Mouse (Mus musculus) neural tube, embryonic 11.5 days (tissue): ENCODE results near the gene Tmem88b. TPM values are rescaled to one million over a fixed set of nuclear protein-coding genes. Genes with fewer than 3 reads are reported as not detected.

Experiments used
- ATAC-seq: fragments of 200-750 bp; cut with Nextera tagmentation; 2 replicates; pipeline ENCODE4 v1.8.0; 2017; ENCODE audit warnings: moderate number of reproducible peaks, mild to moderate bottlenecking, moderate TSS enrichment, moderate library complexity; ENCODE audit not compliant: insufficient read depth, low FRiP score, low TSS enrichment
- DNase-seq: peaks from one replicate; pipeline ENCODE4 v3.0.0-alpha.2; 2015; ENCODE audit warnings: low spot score
- H3K27ac ChIP-seq: fragments of 300-500 bp; sonication (generic); 2 replicates; pipeline ENCODE4 v1.5.1; 2014; ENCODE audit warnings: low read depth, mild to moderate bottlenecking, low read length
- H3K27me3 ChIP-seq: fragments of 300-500 bp; sonication (generic); 2 replicates; pipeline ENCODE4 v1.6.1; 2014; ENCODE audit warnings: mild to moderate bottlenecking, low read length, mixed read lengths; ENCODE audit not compliant: control insufficient read depth, insufficient read depth
- H3K36me3 ChIP-seq: fragments of 300-500 bp; sonication (generic); 2 replicates; pipeline ENCODE4 v1.6.1; 2014; ENCODE audit warnings: mild to moderate bottlenecking, low read length, moderate library complexity, mixed read lengths; ENCODE audit not compliant: control insufficient read depth, insufficient read depth
- H3K4me1 ChIP-seq: fragments of 300-500 bp; sonication (generic); 2 replicates; pipeline ENCODE4 v1.6.1; 2014; ENCODE audit warnings: low read length, mixed read lengths; ENCODE audit not compliant: control insufficient read depth, insufficient read depth
- H3K4me2 ChIP-seq: fragments of 300-500 bp; sonication (generic); 2 replicates; pipeline ENCODE4 v1.6.1; 2014; ENCODE audit warnings: low read depth, mild to moderate bottlenecking, moderate library complexity
- H3K4me3 ChIP-seq: fragments of 300-500 bp; sonication (generic); 2 replicates; pipeline ENCODE4 v1.5.1; 2014; ENCODE audit warnings: low read depth, low read length
- H3K9ac ChIP-seq: fragments of 300-500 bp; sonication (generic); 2 replicates; pipeline ENCODE4 v1.6.1; 2014; ENCODE audit warnings: mild to moderate bottlenecking, low read length
- H3K9me3 ChIP-seq: fragments of 300-500 bp; sonication (generic); 2 replicates; pipeline ENCODE4 v1.6.1; 2016; ENCODE audit warnings: low read length; ENCODE audit not compliant: control insufficient read depth
- WGBS: fragments of 180-500 bp; shearing (Covaris S2); extraction: QIAGEN DNeasy Blood & Tissue Kit; methylation state at CpG from one replicate; pipeline ENCODE4 v1.1.7; 2014; 5-methylcytosine and 5-hydroxymethylcytosine counted together
- polyA plus RNA-seq: library from polyadenylated mRNA; unstranded; fragments of >200 nt; fragmentation: Nextera tagmentation; extraction: Ambion mirVana; gene quantifications from 2 replicates; pipeline ENCODE4 v1.2.1, GENCODE M21; 2014

Tmem88b gene
- polyA plus RNA-seq, 1 experiment from 2014 or later: 0.33 TPM

GRCm38 (mm10) chr4:155783486-155784080 is 2.1 kb downstream of the Tmem88b start:
- no peak; the same call in 1 of the 2 replicates for ATAC-seq

GRCm38 (mm10) chr4:155780895-155781294 is 4.8 kb downstream of the Tmem88b start:
- H3K27me3 ChIP-seq: no peaks in the 10 kb centered on the region
- no peak overlapping the region for H3K27ac ChIP-seq
- no peak overlapping the region for H3K9ac ChIP-seq
- no peak for DNase-seq
- H3K4me3 ChIP-seq: no peak overlapping the region
- no peaks in the 10 kb centered on the region for H3K36me3 ChIP-seq
- WGBS: 38% methylated on average over 6 of the region's 6 CpGs
- H3K9me3 ChIP-seq: no peaks in the 10 kb centered on the region
- no peak for ATAC-seq
- 0 out of 2 replicates have a peak, but pooled peaks cover 2% of the 10 kb centered on the region for H3K4me1 ChIP-seq
- no peak overlapping the region for H3K4me2 ChIP-seq

More at GRCm38 (mm10) chr4:155783486-155784080, 2.1 kb downstream of the Tmem88b start:
- no peak overlapping the region for H3K27ac ChIP-seq
- no peaks in the 10 kb centered on the region for H3K27me3 ChIP-seq
- H3K4me1 ChIP-seq: 0 out of 2 replicates have a peak, but pooled peaks cover 2% of the 10 kb centered on the region
- peak overlapping the region; percentile 68 for H3K4me2 ChIP-seq
- H3K4me3 ChIP-seq: peak overlapping the region; percentile 56
- no peak overlapping the region for H3K9ac ChIP-seq
- no peaks in the 10 kb centered on the region for H3K9me3 ChIP-seq
- DNase-seq: no peak
- 45% methylated on average over 16 of the region's 16 CpGs for WGBS
- H3K36me3 ChIP-seq: no peaks in the 10 kb centered on the region

- Histone ChIP-seq H3K27me3 (no peaks in the 10 kb centered on the region), H3K9me3 (no peaks in the 10 kb centered on the region), H3K27ac (no peak overlapping the region), H3K4me3 (no peak overlapping the region), H3K4me2 (no peak overlapping the region), H3K9ac (no peak overlapping the region), H3K4me1 (0 out of 2 replicates have a peak, but pooled peaks cover 2% of the 10 kb centered on the region), H3K36me3 (no peaks in the 10 kb centered on the region)
- ATAC-seq: no peak
- WGBS: 87% methylated on average over 4 of the region's 4 CpGs
- no peak for DNase-seq
These were observed 6.2 kb downstream of the Tmem88b start for GRCm38 (mm10) chr4:155779498-155779897.

- Histone ChIP-seq H3K27ac (no peak overlapping the region), H3K4me2 (no peak overlapping the region), H3K9me3 (no peaks in the 10 kb centered on the region), H3K9ac (no peak overlapping the region), H3K4me1 (peaks cover 6% of the 10 kb centered on the region), H3K36me3 (no peaks in the 10 kb centered on the region), H3K27me3 (no peaks in the 10 kb centered on the region), H3K4me3 (no peak overlapping the region)
- 74% methylated on average over 2 of the region's 2 CpGs for WGBS
- DNase-seq: no peak
- ATAC-seq: no peak
These were observed 7.9 kb downstream of the Tmem88b start for GRCm38 (mm10) chr4:155777816-155778215.

GRCm38 (mm10) chr4:155776704-155777335 is 8.9 kb downstream of the Tmem88b start:
- ATAC-seq (no peak), DNase-seq (no peak)
- H3K9ac ChIP-seq: no peak overlapping the region; the same call in 1 of the 2 replicates
- no peak overlapping the region for H3K4me2 ChIP-seq
- H3K27ac ChIP-seq: 0 out of 2 replicates have a peak overlapping the region, but pooled peaks have one; percentile 4
- no peaks in the 10 kb centered on the region for H3K27me3 ChIP-seq
- no peak overlapping the region for H3K4me3 ChIP-seq
- no peaks in the 10 kb centered on the region for H3K36me3 ChIP-seq
- WGBS: 34% methylated on average over 2 of the region's 2 CpGs
- H3K4me1 ChIP-seq: peaks cover 6% of the 10 kb centered on the region
- H3K9me3 ChIP-seq: no peaks in the 10 kb centered on the region

GRCm38 (mm10) chr4:155775855-155776254 is 9.8 kb downstream of the Tmem88b start:
- DNase-seq (no peak), ATAC-seq (no peak)
- H3K9me3 ChIP-seq: no peaks in the 10 kb centered on the region
- H3K4me3 ChIP-seq: no peak overlapping the region
- H3K4me1 ChIP-seq: peaks cover 6% of the 10 kb centered on the region
- H3K36me3 ChIP-seq: no peaks in the 10 kb centered on the region
- 90% methylated on average over 3 of the region's 3 CpGs for WGBS
- H3K27me3 ChIP-seq: no peaks in the 10 kb centered on the region
- no peak overlapping the region; the same call in 1 of the 2 replicates for H3K27ac ChIP-seq
- H3K4me2 ChIP-seq: no peak overlapping the region
- H3K9ac ChIP-seq: no peak overlapping the region

- DNase-seq: no peak
- H3K9me3 ChIP-seq: no peaks in the 10 kb centered on the region
- peak overlapping the region; percentile 44; the same call in 1 of the 2 replicates for H3K9ac ChIP-seq
- H3K4me1 ChIP-seq: peaks cover 6% of the 10 kb centered on the region
- no peak overlapping the region; the same call in 1 of the 2 replicates for H3K27ac ChIP-seq
- 64% methylated on average over 9 of the region's 9 CpGs for WGBS
- H3K4me3 ChIP-seq: no peak overlapping the region
- no peaks in the 10 kb centered on the region for H3K36me3 ChIP-seq
- no peaks in the 10 kb centered on the region for H3K27me3 ChIP-seq
- ATAC-seq: no peak
- H3K4me2 ChIP-seq: peak overlapping the region; percentile 68
These were observed 10.5 kb downstream of the Tmem88b start for GRCm38 (mm10) chr4:155774971-155775740.

GRCm38 (mm10) chr4:155774280-155774754 is 11.4 kb downstream of the Tmem88b start, which contains the start of gene Vwa1:
Vwa1 (minus strand) TSS chr4:155774698.
- 1% methylated on average over 35 of the region's 35 CpGs for WGBS
- no peaks in the 10 kb centered on the region for H3K36me3 ChIP-seq
- ATAC-seq (peak; percentile 31), DNase-seq (peak; percentile 86)
- H3K9ac ChIP-seq: peak within 1 kb of the TSS; percentile 44
- H3K9me3 ChIP-seq: no peaks in the 10 kb centered on the region
- peak within 1 kb of the TSS; percentile 30 for H3K4me3 ChIP-seq
- no peaks in the 10 kb centered on the region for H3K27me3 ChIP-seq
- peak within 1 kb of the TSS; percentile 68 for H3K4me2 ChIP-seq
- H3K27ac ChIP-seq: no peak within 1 kb of the TSS; the same call in 1 of the 2 replicates
- peaks cover 6% of the 10 kb centered on the region for H3K4me1 ChIP-seq
